Mouse (Mus musculus) kidney, postnatal 36 days (tissue): ENCODE data around the gene Tspan17.
A peak's percentile ranks its signal among the peaks of the same experiment; 100 is the strongest.

Source experiments
- DNase-seq, 2 experiments: peaks; one replicate each; pipeline ENCODE4 v3.0.0; 2021 to 2022; ENCODE audit warnings: mixed read lengths in 2 of 2

Tspan17 gene

DNA sequence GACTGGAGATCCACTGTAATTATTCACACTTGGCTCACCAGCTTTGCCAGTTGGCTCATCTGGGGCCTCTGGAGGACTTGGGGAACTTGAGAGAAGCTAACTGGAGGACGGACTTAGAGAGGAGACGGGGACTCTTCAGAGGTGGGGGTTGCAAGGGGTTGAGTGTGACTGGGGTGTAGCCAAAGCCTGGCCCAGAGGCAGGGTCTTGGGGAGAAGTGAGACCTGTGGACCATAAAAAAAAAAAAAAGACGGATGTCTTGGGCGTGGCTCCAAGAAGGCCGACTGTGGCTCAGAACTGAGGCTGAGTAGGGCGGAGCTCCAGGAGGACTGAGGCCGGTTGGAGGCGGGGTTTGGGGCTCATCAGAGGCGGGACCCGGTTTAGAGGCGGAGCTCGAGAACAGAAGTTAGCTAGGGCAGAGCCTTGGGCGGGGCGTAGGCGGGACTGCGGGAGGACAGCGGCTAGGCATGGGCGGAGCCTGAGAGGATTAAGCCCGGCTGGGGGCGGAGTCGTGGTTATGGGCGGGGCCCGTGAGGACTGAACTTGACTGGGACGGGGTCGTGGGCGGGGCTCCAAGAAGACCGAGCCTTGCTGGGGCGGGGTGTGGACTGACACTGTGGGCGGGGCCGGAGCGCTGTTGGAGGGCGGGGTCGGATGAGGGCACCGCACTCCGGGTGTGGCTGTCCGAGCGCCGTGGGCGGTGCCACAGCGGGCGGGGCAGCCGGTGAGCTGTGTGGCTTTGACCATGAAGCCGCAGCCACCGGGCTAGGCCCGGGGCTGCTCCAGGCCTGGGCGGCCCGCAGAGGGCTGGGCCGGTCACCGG lies at the start of gene Tspan17:
TSS of gene Tspan17 (plus strand) at position 638 of the 821 bp plus-strand sequence.
- DNase-seq, result peak; percentile 97 to 99

DNA sequence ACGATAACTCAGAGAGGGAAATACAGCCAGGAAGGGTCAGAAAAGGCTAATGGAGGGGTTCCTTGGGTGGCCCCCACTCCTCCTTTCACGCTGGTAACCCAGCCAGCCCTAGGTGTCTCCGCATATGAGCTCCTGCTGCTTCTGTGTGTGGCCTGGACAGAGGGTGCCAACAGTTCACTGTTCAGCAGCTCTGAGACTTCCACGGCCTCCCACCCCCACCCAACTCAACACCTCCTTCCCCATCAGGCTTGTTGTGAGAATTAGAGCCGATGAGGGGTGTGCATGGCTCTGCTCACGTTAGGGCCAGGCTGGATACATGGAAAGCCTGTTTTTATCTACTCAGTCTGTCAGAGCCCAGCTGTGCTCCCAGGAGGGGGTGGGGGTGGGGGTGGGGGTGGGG lies 43.1 kb upstream of the Tspan17 start:
- no peak for DNase-seq

DNA sequence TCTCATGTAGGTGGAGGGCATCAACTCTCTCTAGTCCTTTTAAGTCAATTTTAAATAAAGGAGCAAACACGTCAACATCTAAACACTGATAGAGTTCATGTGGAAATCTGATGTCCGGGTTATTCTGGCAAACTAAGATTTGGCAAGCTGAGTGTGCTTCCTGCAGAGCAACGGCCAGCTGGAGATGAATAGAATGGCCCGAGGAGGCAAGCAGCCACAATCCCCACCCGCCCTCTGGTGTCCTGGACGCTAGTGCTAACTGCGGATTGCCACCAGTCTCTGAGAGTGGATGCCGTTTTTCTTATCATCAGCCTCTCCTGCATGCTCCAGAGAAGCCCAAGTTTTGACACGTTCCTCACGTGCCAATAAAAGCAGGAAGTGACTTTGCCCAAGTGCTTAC lies 42.3 kb upstream of the Tspan17 start:
- no peak for DNase-seq

DNA sequence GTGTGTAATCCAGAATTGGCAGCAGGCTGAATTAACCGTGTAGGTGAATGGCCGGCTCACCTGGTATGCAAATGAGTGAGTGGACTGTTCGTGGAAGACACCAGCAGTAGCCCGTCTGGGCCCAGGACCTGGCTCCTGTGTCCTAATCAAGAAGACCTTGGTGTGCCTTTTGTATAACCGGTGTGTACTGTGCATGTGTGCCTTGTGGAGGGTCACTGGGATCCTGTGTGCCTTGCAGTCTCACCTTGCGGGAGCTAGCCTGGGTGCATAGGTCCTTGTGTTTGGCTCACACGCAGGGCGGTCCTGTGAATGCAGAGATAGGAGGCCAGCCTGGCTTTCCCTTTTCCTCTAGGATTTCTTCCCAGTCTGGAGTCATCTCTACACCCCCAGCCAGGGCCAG lies 41.0 kb upstream of the Tspan17 start:
- DNase-seq, result no peak

DNA sequence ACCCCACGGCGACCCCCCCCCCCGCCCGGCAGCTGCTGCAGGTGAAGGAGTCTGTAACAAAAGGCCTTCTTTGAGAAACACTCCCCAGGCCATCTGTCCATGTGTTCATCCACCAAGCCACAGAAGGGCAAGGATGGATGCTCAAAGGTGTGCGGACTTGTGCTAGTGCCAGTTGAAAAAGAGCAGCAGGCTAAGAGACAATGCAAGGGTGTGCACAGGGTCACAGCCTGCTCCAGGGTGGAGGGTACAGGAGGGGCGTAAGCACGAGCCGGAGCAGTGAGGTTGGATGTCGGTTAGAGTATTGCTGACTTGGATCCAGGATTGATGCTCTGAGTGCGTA lies 40.5 kb upstream of the Tspan17 start:
- DNase-seq, result no peak

DNA sequence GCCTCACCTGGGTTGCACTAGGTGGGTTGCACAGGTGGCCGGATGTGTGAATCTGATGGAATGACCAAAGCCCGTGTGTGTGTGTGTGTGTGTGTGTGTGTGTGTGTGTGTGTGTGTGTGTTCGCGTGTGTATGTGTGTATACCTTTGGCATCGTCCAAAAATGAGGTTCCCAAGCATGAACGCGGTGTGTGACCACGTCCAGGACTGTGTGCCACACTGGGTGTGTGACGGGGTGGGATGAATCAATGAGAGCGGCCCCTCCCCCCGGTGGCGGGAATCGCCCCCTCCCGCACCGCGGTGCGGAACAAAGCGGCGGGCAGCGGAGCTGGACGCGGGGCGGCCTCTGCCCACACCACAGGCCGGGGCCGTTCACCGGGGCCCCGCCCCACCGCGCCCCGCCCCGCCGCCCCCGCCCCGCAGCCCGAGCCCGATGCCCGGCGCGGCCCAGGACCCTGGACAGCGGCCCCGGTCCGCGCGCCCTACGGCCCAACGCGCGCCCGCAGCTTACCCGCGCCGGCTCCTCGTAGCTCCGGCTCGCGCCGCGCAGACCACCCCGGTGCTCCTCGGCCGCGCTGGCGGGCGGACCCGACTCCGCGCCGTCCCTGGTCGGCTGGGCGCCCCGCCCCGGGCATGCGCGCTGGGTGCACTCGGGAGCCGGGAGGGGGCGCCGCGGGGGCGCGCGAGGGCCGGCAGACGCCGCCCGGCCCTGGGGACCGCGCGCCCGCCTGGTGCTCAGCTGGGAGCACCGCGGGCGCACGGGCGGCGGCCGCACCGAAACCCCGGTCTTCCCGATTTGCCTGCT lies 39.9 kb upstream of the Tspan17 start:
- DNase-seq, result peak in 1 of 2 experiments; percentile 63

DNA sequence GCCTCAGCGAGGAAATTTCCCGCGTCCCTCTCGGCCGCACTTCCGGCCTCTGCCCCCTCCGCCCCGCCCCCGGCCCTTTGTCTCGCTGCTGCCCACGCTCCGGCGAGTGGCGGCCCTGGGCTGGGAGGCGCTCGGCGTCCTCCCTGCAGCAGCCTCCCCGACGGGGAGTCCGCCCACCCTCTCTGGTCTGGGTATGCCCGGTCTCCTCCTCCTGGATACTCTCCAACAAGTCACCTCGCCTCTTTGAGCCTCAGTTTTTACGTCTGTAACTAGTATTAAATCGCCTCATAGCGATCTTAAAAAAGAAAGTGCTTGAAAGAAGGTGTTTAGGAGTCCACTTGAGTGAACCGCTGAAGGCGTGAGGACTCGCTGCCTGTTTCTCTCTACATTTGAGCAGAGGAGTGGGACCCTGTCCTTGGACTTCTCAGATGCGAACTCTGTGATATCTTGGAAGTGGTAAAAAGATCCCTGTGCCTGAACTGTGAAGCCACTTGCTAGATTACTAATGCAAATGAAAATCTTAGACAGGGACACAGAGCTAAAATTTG lies 39.2 kb upstream of the Tspan17 start, which contains the start of gene Gprin1:
TSS of gene Gprin1 (minus strand) at position 11 of the 548 bp plus-strand sequence.
- no peak for DNase-seq

DNA sequence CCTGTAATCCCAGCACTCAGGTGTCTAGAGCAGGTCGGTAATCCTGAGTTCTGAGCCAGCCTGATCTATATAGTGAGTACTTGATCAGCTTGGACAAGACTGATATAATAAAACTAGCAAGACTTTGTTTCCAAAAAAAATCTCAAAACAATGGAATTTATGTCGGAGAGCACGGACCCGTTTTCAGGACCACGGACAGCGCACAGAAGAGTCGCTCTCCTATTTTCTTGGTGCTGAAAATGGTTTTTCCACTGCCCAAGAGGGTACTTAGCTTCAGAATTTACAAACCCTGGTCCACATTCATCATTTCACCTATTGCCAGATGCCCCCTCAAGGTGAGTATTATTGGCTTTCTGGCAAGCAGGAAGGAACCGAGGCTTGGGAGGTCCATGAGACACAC lies 38.5 kb upstream of the Tspan17 start:
- peak in 1 of 2 experiments; percentile 65 for DNase-seq

DNA sequence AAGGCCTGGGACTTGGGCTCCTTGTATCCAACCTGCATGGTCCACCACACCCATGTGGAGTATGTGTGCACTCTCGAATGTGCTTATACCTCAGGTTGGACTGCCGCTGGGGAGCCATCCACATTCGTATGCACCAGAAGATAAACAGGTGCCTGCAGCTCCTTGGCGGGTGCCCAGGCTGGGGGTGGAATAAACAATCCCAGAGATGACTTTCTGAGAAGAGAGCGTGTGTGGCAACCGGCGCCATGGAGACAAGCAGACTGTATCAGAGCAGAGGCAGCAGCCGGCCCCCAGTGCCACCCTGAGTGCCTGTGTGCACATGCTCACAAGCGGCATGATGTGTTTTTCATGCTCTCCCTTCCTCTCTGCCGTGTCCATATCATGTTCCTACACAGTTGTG lies 36.5 kb upstream of the Tspan17 start:
- DNase-seq, result no peak

DNA sequence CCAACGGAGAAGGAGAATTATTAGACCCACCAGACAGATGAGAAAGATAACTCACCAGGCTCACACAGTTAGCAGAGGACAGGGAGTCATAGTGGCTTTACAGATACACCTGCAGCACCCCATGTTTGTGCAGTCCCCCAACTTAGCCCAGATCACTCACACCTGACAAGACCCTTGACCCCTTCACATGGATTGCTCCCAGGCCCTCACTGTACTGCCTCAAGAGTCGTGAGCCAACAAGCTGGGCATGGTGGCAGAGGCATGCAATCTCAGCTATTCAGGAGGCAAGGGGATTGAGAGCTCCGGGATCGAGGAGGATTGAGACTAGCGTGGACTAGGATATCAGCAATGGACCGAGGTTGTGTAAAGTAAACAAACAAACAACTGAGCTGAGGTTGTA lies 35.4 kb upstream of the Tspan17 start:
- no peak for DNase-seq

DNA sequence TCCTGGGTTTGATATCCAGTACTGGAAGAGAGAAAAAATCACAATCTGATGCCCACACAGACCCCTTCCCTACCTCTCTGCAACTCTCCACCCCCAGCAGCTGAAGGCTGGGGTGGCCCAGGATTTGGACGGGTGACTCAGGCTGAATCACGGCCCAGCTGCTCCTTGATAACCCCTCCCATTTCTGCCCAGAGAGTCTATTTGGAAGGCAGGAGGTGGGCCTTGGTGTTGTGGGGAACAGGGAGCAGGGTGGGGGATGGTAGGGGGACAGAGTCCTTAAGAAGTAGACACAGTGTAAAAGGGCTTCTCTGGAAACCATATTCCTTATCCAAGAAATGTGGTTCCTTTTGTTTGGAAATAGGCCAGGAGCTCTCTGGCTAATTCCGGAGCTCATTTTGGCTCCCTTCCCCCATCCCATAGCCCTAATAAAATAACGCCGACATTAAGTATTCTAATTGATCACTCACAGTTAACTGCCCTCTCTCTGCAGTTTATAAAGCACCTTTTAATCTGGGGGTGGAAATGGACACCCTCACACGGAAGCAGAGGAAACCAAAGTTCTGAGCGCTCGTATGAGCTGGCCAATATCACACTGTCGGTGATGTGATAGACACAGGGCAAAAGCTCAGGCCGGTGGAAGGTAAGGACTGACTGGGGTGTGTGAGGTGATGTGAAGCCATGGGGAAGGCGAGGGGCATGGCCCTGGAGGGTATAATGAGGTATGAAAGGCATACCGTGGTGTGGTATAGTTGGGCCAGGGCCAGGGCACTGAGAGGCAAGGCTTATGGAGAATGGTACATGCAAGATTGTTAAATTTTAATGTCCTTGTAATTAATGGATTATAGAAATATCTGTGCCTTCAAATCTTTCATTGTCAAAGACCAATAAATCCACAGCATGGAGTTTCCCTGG lies 34.8 kb upstream of the Tspan17 start:
- no peak for DNase-seq

DNA sequence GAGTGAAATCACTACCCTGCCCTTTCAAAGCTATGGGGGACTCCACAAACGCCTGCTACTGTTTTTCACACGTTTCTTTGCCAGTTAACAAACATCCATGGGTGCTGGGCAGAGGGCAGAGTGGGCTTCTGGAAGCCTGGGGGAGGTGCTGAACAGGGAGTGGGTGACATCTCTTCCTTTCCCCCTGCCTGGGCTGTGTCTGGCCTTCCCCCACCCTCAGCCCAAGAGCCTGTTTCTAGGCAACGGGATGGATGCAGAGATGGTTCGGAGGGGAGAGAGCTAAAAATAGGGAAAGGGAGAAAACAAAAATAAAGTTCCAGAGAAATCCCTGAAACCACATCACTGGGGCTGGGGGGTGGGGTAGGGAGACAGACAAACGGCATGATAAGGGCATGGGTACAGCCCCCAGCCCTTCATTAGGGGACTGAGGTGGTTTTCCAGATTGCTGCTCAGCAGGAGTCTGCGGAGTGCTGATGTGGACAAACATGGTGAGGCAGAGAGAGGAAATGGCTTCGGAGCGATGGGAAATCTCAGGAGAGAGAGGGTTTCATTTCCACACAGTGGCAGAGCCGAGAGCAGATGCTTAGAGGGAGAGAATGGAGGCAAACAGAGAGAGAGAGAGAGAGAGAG lies 33.9 kb upstream of the Tspan17 start:
- no peak for DNase-seq

DNA sequence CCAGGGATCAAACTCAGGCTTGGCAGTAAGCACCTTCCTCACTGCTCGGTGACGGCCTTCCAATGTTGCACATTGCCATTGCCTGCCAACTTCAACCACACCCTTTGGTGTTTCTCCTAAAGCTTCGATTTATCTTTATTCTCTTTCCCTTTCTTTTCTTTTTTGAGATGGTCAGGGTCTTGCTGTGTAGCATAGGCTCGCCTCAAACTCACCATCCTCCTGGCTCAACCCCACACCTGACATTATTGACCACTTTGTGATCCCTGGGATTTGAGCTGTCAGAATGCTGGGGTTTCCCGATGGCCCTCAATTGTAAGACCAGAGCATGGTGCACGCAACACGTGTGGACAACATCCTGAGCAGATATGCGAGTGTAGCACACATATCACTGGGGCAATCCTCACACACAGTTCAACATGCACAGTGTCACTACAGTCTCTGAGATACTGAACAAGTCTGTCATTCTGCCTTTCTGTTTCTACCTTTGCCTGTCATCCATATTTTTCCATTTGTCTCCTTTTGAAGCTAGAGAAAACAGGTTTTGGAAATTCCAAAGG lies 32.9 kb upstream of the Tspan17 start:
- DNase-seq, result no peak

DNA sequence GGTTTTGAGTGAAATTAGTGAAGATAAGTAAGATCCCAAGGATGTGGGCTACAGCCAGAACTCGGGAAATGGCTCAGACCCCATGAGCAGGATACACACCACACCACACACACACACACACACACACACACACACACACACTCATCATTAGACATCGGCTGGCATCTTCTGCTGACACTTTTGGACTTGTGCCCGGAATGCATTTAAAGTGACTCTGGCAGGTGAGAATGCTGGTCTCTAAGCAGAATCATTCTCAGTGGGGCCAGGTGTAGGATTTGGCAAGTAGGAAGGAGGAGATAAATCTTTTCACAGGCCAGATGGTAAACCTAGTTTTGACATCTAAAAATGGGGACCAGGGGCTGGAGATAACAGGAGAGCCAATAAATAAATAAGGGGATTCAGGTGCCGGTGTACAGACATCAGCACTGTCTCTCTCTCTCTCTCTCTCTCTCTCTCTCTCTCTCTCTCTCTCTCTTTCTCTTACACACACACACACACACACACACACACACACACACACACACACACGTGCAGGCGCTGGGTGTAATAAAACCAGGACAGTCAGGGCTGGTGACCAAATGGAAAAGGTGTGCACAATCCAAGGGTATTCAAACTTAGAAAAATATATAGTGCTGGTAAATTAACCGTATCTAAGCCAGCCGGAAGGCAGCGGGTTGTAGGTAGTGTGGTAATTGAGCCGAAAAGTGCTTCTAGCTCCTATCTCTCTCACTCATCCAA lies 31.9 kb upstream of the Tspan17 start:
- no peak for DNase-seq

DNA sequence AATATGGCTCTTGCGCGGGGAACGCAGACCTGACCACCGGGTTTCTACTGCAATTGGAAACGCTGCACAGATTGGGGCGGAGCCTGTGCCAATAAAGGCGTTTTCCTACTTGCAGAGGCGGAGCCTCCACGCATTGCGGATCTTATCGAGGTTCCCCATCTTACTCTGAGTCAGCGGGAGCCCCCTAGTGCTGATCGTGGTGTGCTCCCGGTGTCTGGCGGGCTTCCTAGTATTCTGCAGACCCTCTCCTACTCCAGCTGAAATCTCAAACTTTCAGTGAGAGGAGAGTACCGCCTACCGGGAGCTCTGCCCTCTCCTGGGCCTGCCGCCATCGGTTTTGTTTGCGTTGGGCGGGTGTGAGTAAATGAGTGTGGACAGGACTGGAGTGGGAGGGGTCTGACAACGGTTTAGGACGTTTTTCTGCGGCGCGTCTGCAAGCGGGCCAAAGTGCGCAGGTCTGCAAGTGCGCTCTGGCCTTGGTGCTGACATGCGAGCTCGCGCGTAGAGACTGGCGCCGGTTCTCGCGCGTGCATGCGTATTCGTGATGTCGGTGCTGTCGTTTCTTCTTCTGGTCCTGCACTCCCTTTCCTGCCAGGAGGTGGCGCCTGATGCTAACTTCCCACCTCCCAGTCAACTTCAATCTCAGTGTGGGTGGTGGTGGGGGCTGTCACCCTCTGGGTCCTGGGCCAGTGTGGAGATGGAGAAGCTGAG lies 31.0 kb upstream of the Tspan17 start:
- peak; percentile 70 to 87 for DNase-seq

DNA sequence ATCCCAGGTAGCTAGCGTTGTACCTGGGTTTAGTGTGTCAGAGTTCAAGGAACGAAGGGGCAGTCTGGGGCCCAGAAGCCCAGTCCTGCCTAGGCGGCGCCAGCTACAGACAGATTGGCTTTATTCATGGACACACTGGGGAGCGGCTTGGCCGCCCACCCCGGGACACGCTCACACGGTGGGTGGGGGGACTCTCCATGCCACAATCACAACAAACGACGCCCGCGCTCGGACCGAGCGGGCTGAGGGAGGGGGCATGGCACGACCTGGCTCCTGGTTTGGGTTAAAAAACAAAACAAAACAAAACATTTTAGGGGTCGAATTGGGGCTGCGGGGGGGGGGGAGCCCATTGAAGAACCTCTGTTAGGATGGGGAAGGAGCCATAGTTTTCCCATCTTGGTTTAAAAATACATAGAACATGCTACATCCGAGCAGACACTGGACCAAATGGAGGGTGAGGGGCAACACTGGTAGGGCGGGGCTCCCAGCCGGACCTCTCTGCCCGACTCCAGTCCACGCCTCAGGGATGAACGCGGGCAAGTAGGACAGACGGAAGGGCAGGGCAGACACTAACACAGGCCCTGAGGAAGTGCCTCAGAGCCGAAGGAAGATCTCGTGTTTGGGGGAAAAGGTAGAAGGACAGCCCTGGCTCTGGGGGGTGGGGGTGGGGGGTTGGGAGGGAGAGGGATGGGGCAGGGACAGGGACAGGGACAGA lies 30.3 kb upstream of the Tspan17 start:
- DNase-seq, result no peak

DNA sequence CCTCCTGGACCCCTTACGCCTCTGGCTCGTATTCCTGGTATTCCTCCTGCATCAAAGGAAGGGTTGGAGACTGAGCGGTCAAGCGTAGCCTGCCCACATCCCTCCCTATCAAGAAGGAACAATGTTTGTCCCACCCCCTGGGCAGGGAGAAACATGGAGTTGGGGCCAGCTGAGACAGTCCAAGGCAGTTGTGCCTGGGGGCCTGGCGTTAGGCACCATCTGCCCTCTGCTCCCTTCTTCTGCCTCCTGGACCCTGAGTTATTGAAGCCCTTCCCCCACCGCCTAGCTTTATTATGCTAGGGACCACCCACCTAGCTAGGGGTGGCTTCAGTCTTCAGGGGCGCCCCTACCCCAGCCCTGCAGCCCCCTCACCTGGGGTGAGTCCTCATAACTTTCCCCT lies 29.7 kb upstream of the Tspan17 start:
- no peak for DNase-seq

DNA sequence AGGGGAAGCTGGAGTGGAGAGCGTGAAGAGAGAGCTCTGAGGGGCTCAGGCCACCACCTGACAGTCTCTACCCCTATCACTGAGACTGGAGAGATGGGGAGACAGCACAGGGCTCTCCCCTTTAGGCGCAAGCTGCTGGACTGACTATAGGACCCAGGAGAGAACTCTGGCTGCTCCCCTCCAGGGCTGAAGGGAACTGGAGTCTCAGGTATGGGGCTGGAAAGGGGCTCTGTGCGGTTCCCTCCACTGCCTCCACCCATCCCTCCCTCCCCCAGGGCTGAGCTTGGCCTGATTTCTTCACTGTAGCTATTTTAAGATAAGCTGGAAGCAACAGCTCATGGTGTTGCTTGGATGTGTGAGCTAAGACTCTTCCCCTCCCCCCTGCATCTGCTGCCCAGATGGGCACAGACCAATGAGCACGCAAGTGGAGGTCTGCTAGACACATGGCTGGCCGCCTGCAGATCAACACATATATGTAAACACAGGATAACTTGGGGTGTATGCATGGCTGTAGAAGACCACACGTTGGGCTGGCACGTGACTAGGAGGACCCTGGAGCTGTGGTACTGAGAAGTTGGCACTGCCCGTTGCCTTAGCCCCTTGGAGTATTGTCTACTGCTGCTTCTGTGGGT lies 28.9 kb upstream of the Tspan17 start:
- DNase-seq, result no peak

DNA sequence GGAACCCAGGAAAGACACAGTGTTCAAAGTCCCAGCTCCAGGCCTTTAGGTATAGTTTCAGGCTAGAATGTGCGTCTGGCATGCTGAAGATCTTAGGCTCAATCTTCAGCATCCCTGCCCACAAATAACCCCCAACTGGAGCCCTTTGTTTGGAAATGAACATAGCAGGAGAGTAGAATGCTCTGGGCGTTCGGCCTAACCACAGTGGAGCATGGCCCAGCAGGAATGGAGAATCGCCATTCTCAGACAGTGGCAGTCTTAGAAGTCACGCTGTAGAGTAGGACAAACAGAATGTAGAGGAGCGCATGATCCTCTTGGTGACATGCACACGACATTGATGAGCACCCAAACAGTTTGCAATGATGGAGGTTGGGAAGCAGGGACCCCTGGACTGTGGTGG lies 28.3 kb upstream of the Tspan17 start:
- no peak for DNase-seq
